Mouse (Mus musculus): ENCODE results near the gene Cltc. TPM values are rescaled to one million over a fixed set of nuclear protein-coding genes. Genes with fewer than 3 reads are reported as not detected.

Cltc gene
- polyA plus RNA-seq, 1 experiment from 2014 or later, result 143 TPM

DNA sequence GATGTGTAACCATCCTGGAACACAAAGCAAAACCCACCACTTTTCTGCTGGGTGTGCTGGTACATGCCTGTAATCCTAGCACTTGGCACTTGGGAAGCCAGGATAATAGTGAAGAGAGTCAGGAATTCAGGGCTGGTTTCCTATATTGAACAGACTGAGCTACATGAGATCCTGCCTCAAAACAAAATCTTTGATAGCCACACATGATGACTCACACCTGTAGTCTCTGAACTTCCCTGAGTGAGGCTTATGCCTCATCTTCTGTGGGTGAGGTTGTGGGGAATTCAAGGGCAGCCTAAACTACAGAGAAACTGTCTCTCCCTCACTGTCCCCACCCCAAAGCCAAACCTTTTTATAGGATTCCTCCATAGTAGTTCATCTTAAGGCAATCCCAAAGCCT lies 3.0 kb upstream of the Cltc start:
- Histone ChIP-seq H3K27ac (replicated peaks; ENCODE audit: low read depth, low read length) (no peak overlapping the region), H3K27me3 (ENCODE audit: control insufficient read depth, insufficient read depth, low read length) (no peaks in the 10 kb centered on the region), H3K4me2 (ENCODE audit: low read depth, severe bottlenecking) (no peak overlapping the region), H3K4me3 (ENCODE audit: low read depth, low read length) (no peak overlapping the region), H3K4me1 (ENCODE audit: control insufficient read depth, insufficient read depth, low read length) (peaks cover 9% of the 10 kb centered on the region), H3K36me3 (ENCODE audit: control insufficient read depth, insufficient read depth, low read length) (no peaks in the 10 kb centered on the region), H3K9ac (ENCODE audit: low read length) (no peak overlapping the region), H3K9me3 (ENCODE audit: control insufficient read depth, low read length) (no peaks in the 10 kb centered on the region)
- DNase-seq (ENCODE audit: low spot score) (no peak), ATAC-seq (ENCODE audit: insufficient number of reproducible peaks, low FRiP score, low TSS enrichment, low read depth) (no peak)

DNA sequence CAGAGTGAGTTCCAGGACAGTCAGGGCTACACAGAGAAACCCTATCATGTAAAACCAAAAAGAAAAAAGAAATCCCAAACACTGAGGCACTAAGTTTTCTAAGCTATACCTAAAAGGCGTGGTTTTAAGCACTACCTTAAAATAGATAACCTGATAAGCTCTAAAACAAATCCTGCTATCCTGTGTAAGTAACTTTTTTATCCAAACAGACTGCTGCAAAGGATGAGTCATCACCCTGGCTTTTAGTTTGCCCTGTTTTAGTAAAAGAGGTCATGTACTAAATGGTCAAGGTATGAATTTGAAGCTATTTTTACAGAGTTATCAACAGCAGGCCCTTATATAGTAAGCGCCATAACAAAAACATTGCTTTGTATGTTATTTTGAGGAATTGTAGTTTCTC lies 2.5 kb upstream of the Cltc start:
- Histone ChIP-seq H3K4me2 (ENCODE audit: low read depth, severe bottlenecking) (no peak overlapping the region), H3K4me3 (ENCODE audit: low read depth, low read length) (no peak overlapping the region), H3K36me3 (ENCODE audit: control insufficient read depth, insufficient read depth, low read length) (no peaks in the 10 kb centered on the region), H3K9ac (ENCODE audit: low read length) (no peak overlapping the region), H3K4me1 (ENCODE audit: control insufficient read depth, insufficient read depth, low read length) (peaks cover 9% of the 10 kb centered on the region), H3K9me3 (ENCODE audit: control insufficient read depth, low read length) (no peaks in the 10 kb centered on the region), H3K27me3 (ENCODE audit: control insufficient read depth, insufficient read depth, low read length) (no peaks in the 10 kb centered on the region), H3K27ac (replicated peaks; ENCODE audit: low read depth, low read length) (no peak overlapping the region)
- ATAC-seq (ENCODE audit: insufficient number of reproducible peaks, low FRiP score, low TSS enrichment, low read depth) (no peak), DNase-seq (ENCODE audit: low spot score) (no peak)
- 91% methylated on average over 2 of the region's 2 CpGs for WGBS

DNA sequence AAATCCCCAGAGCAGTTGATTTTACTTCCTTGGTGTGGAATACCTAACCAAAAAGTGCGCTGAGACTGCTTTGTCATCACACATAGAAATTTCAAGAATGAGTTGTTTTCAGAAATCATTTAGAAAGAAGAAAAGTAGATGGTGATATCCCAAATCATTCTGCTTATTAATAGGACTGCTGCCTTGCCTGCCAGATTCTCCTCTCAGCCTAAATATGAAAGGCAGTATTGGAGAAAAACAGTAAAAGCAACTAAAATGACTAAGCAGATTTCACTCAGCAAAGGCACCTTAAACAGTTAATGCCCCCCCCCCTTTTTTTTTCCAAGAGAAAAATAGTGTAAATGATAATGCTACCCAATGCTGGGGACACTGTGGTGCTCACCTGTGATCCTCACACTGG lies 1.9 kb upstream of the Cltc start:
- no peak overlapping the region for H3K4me3 ChIP-seq (ENCODE audit: low read depth, low read length)
- no peaks in the 10 kb centered on the region for H3K9me3 ChIP-seq (ENCODE audit: control insufficient read depth, low read length)
- H3K4me1 ChIP-seq (ENCODE audit: control insufficient read depth, insufficient read depth, low read length), result peaks cover 9% of the 10 kb centered on the region
- no peak overlapping the region for H3K9ac ChIP-seq (ENCODE audit: low read length)
- ATAC-seq (ENCODE audit: insufficient number of reproducible peaks, low FRiP score, low TSS enrichment, low read depth) (no peak), DNase-seq (ENCODE audit: low spot score) (no peak)
- no peaks in the 10 kb centered on the region for H3K27me3 ChIP-seq (ENCODE audit: control insufficient read depth, insufficient read depth, low read length)
- H3K27ac ChIP-seq (replicated peaks; ENCODE audit: low read depth, low read length), result no peak overlapping the region
- no peaks in the 10 kb centered on the region for H3K36me3 ChIP-seq (ENCODE audit: control insufficient read depth, insufficient read depth, low read length)
- WGBS, result 96% methylated on average over 1 of the region's 1 CpGs
- no peak overlapping the region for H3K4me2 ChIP-seq (ENCODE audit: low read depth, severe bottlenecking)

DNA sequence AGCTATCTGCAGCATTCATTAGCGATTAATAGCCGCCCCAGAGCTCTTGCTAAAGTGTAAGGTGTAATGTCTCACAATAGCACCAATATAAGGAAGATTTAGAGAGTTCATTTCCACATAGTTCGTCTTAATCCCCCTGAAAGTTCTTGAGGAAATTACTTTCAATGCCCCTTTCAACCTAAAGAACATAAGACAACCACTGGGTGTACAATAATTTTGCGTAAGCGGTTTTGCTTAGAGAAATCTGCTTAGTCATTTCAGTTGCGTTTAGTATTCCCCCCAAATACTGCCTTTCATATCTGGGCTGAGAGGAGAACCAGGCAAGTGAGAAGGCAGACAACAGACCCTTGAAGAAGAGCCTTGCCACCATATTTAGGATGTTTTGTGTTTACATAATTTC lies 1.2 kb upstream of the Cltc start:
- peak overlapping the region; percentile 99 for H3K4me3 ChIP-seq (ENCODE audit: low read depth, low read length)
- H3K4me1 ChIP-seq (ENCODE audit: control insufficient read depth, insufficient read depth, low read length), result peaks cover 9% of the 10 kb centered on the region

DNA sequence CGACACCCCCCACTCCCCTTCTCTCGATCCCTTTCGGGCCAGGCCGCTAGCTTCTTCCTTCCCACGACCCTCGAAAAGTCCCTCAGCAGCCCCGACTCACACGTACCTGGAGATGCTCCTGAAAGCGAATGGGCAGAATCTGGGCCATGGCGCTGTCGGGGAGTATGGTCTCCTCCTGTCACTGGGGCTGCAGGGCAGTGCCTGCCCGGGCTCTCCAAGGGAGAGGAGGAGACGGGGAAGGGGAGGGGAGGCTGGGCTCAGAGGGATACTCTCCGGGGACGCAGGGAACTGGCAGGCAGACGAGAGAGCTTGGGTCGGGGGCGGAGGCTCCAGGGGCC lies 254 bp downstream of the Cltc start:
- WGBS, result under 1% methylated on average over 18 of the region's 18 CpGs
- peak overlapping the region; percentile 99 for H3K4me3 ChIP-seq (ENCODE audit: low read depth, low read length)
- peak overlapping the region; percentile 79 for H3K4me2 ChIP-seq (ENCODE audit: low read depth, severe bottlenecking)
- no peak for ATAC-seq (ENCODE audit: insufficient number of reproducible peaks, low FRiP score, low TSS enrichment, low read depth)
- H3K36me3 ChIP-seq (ENCODE audit: control insufficient read depth, insufficient read depth, low read length), result no peaks in the 10 kb centered on the region; the same call in 1 of the 2 replicates
- no peaks in the 10 kb centered on the region for H3K9me3 ChIP-seq (ENCODE audit: control insufficient read depth, low read length)
- H3K27ac ChIP-seq (replicated peaks; ENCODE audit: low read depth, low read length), result peak overlapping the region; percentile 87
- H3K9ac ChIP-seq (ENCODE audit: low read length), result peak overlapping the region; percentile 89
- DNase-seq (ENCODE audit: low spot score), result no peak
- no peaks in the 10 kb centered on the region for H3K27me3 ChIP-seq (ENCODE audit: control insufficient read depth, insufficient read depth, low read length)
- peaks cover 9% of the 10 kb centered on the region for H3K4me1 ChIP-seq (ENCODE audit: control insufficient read depth, insufficient read depth, low read length)

More for the DNA sequence above, 1.2 kb upstream of the Cltc start:
- H3K36me3 ChIP-seq (ENCODE audit: control insufficient read depth, insufficient read depth, low read length), result no peaks in the 10 kb centered on the region; the same call in 1 of the 2 replicates
- no peaks in the 10 kb centered on the region for H3K9me3 ChIP-seq (ENCODE audit: control insufficient read depth, low read length)
- ATAC-seq (ENCODE audit: insufficient number of reproducible peaks, low FRiP score, low TSS enrichment, low read depth) (no peak), DNase-seq (ENCODE audit: low spot score) (no peak)
- no peaks in the 10 kb centered on the region for H3K27me3 ChIP-seq (ENCODE audit: control insufficient read depth, insufficient read depth, low read length)
- 37% methylated on average over 6 of the region's 6 CpGs for WGBS
- peak overlapping the region; percentile 87 for H3K27ac ChIP-seq (replicated peaks; ENCODE audit: low read depth, low read length)
- peak overlapping the region; percentile 80 for H3K4me2 ChIP-seq (ENCODE audit: low read depth, severe bottlenecking)
- H3K9ac ChIP-seq (ENCODE audit: low read length), result peak overlapping the region; percentile 92

DNA sequence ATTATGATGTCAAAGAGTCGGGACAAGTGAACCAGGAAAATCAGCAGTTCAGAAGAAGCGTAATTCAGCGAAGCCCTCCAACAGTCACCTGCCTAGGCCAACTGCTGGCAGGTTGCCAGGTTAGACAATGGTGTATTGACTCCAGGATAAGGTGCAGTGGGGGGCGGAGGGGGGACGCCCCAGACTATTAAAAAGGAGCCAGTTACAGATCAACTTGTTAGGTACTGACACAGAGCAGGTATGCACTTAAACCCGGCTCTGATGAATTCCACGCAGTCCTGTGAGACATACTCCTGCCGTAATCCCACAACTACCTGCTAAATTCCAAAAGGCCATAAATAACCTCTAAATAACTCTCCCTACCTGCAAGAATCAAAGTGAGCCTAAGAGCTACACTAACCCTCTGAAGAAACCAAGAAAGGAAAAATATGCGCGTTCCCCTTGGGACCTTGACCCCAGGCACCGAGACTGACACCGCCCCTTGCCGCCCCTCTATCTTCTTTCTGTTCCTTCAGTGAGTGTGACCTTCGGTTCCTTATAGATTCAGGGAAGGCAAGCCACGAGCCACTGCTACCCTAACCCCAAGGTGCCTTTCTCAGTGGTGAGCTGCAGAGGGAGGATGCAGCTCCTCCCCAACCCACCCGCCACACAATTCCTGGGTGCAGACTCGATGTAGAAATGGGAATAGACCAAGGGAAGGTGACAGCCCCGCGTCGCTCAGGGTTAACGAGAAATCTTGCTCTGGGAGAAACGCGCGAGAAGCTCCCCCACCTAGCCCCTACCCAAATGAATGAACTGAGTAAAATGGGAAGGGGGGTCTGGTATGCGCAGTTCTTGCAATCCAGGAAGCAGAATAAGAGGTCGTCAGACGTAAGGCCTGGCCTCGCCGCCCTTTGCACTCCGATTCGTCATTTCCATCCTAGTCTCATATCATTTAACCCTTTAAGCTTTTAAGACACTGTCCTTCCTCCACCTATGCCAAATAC lies 916 bp downstream of the Cltc start:
- ATAC-seq (ENCODE audit: insufficient number of reproducible peaks, low FRiP score, low TSS enrichment, low read depth), result no peak
- peak; percentile 33 for DNase-seq (ENCODE audit: low spot score)
- WGBS, result 4% methylated on average over 31 of the region's 31 CpGs
- H3K36me3 ChIP-seq (ENCODE audit: control insufficient read depth, insufficient read depth, low read length), result no peaks in the 10 kb centered on the region; the same call in 1 of the 2 replicates
- H3K4me3 ChIP-seq (ENCODE audit: low read depth, low read length), result peak overlapping the region; percentile 99
- peaks cover 9% of the 10 kb centered on the region for H3K4me1 ChIP-seq (ENCODE audit: control insufficient read depth, insufficient read depth, low read length)
- H3K4me2 ChIP-seq (ENCODE audit: low read depth, severe bottlenecking), result peak overlapping the region; percentile 79
- peak overlapping the region; percentile 87 for H3K27ac ChIP-seq (replicated peaks; ENCODE audit: low read depth, low read length)
- no peaks in the 10 kb centered on the region for H3K9me3 ChIP-seq (ENCODE audit: control insufficient read depth, low read length)
- peak overlapping the region; percentile 89 for H3K9ac ChIP-seq (ENCODE audit: low read length)
- H3K27me3 ChIP-seq (ENCODE audit: control insufficient read depth, insufficient read depth, low read length), result no peaks in the 10 kb centered on the region

DNA sequence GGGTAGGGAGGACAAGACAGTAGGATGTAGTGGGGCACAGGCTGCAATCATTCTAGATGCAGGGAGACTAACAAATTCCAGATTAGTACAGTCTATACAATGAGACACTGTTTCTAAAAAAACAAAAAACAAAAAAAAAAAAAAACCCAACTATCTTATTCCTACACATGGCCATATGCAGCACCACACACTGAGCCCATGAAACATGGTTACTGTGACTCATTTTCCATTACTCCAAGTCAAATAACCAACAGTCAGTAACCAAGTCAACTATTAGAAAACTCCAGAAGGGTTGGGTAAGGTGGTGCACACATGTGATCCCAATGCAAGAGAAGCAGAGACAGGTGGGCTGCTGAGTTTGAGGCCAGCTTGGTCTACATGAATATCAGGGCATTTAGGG lies 5.0 kb downstream of the Cltc start:
- Histone ChIP-seq H3K9me3 (ENCODE audit: control insufficient read depth, low read length) (no peaks in the 10 kb centered on the region), H3K4me2 (ENCODE audit: low read depth, severe bottlenecking) (no peak overlapping the region), H3K36me3 (ENCODE audit: control insufficient read depth, insufficient read depth, low read length) (no peaks in the 10 kb centered on the region; the same call in 1 of the 2 replicates), H3K27me3 (ENCODE audit: control insufficient read depth, insufficient read depth, low read length) (no peaks in the 10 kb centered on the region), H3K9ac (ENCODE audit: low read length) (no peak overlapping the region), H3K27ac (replicated peaks; ENCODE audit: low read depth, low read length) (no peak overlapping the region), H3K4me1 (ENCODE audit: control insufficient read depth, insufficient read depth, low read length) (peaks cover 4% of the 10 kb centered on the region; the same call in 1 of the 2 replicates), H3K4me3 (ENCODE audit: low read depth, low read length) (no peak overlapping the region)
- no peak for ATAC-seq (ENCODE audit: insufficient number of reproducible peaks, low FRiP score, low TSS enrichment, low read depth)
- DNase-seq (ENCODE audit: low spot score), result no peak

DNA sequence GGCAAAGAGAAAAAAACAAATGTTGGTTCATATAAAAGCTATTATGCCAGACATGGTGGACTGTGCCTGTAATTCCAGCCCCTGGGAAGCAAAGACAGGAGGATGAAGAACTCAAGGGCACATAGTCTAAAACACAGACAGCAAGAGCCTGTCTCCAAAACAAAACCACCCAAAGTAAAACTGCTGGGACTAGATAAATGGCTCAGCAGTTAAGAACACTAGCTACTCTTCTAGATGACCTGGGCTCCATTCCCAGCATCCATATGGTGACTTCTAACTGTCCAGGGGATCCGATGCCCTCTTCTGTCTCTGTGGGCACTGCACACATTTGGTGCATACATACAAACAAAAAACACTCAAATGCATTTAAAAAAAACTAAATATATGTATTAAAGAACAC lies 6.4 kb downstream of the Cltc start:
- Histone ChIP-seq H3K9ac (ENCODE audit: low read length) (no peak overlapping the region), H3K4me2 (ENCODE audit: low read depth, severe bottlenecking) (no peak overlapping the region), H3K27ac (replicated peaks; ENCODE audit: low read depth, low read length) (no peak overlapping the region), H3K27me3 (ENCODE audit: control insufficient read depth, insufficient read depth, low read length) (no peaks in the 10 kb centered on the region), H3K4me1 (ENCODE audit: control insufficient read depth, insufficient read depth, low read length) (peaks cover 2% of the 10 kb centered on the region; the same call in 1 of the 2 replicates), H3K9me3 (ENCODE audit: control insufficient read depth, low read length) (no peaks in the 10 kb centered on the region), H3K4me3 (ENCODE audit: low read depth, low read length) (no peak overlapping the region), H3K36me3 (ENCODE audit: control insufficient read depth, insufficient read depth, low read length) (no peaks in the 10 kb centered on the region; the same call in 1 of the 2 replicates)
- ATAC-seq (ENCODE audit: insufficient number of reproducible peaks, low FRiP score, low TSS enrichment, low read depth) (no peak), DNase-seq (ENCODE audit: low spot score) (no peak)
- WGBS, result 94% methylated on average over 1 of the region's 1 CpGs
